Mouse (Mus musculus) E14TG2a.4 (cell line): ENCODE results near the gene Slc44a3.

Source experiments
- CTCF ChIP-seq: conservative IDR thresholded peaks from 2 replicates; pipeline ENCODE4 v1.5.1; 2014; ENCODE audit warnings: low read length
- POU5F1 ChIP-seq: IDR thresholded peaks from 2 replicates; pipeline ENCODE4 v1.6.1; 2014; ENCODE audit warnings: low read length, borderline replicate concordance

GRCm38 (mm10) chr3:121576367-121576766 is 44.2 kb upstream of the Slc44a3 start:
- no peak for TF ChIP-seq CTCF
- TF ChIP-seq POU5F1 = no peak
